Mouse (Mus musculus): ENCODE results near the gene Sorcs2.

Sorcs2 gene

GRCm38 (mm10) chr5:36113696-36114095, 284.2 kb downstream of the Sorcs2 start:
- no peak for DNase-seq

GRCm38 (mm10) chr5:36112696-36113095, 285.2 kb downstream of the Sorcs2 start:
- DNase-seq: no peak

- no peak for DNase-seq
These were observed 286.4 kb downstream of the Sorcs2 start for GRCm38 (mm10) chr5:36111516-36111915.

GRCm38 (mm10) chr5:36108339-36108887, 289.5 kb downstream of the Sorcs2 start:
- no peak for DNase-seq

- no peak for DNase-seq
These were observed 294.5 kb downstream of the Sorcs2 start for GRCm38 (mm10) chr5:36103483-36103882.

GRCm38 (mm10) chr5:36101129-36101528, 296.8 kb downstream of the Sorcs2 start:
- DNase-seq: peak; percentile 36

- no peak for DNase-seq
These were observed 297.5 kb downstream of the Sorcs2 start for GRCm38 (mm10) chr5:36100488-36100887.

GRCm38 (mm10) chr5:36099662-36100061, 298.3 kb downstream of the Sorcs2 start:
- DNase-seq: peak; percentile 82

- DNase-seq: no peak
These were observed 301.9 kb downstream of the Sorcs2 start for GRCm38 (mm10) chr5:36096046-36096445.

GRCm38 (mm10) chr5:36090036-36090435, 307.9 kb downstream of the Sorcs2 start:
- DNase-seq: peak; percentile 39

GRCm38 (mm10) chr5:36089243-36089642, 308.7 kb downstream of the Sorcs2 start:
- DNase-seq: peak; percentile 25

- DNase-seq: no peak
These were observed 311.0 kb downstream of the Sorcs2 start for GRCm38 (mm10) chr5:36086931-36087330.

GRCm38 (mm10) chr5:36085621-36086020, 312.3 kb downstream of the Sorcs2 start:
- DNase-seq: no peak

- peak; percentile 74 for DNase-seq
These were observed 313.9 kb downstream of the Sorcs2 start for GRCm38 (mm10) chr5:36083869-36084565.

GRCm38 (mm10) chr5:36081021-36081420, 316.9 kb downstream of the Sorcs2 start:
- DNase-seq: no peak

- peak; percentile 69 for DNase-seq
These were observed 322.5 kb downstream of the Sorcs2 start for GRCm38 (mm10) chr5:36075172-36076074.

GRCm38 (mm10) chr5:36069503-36070360, 328.2 kb downstream of the Sorcs2 start:
- DNase-seq: no peak

- no peak for DNase-seq
These were observed 330.2 kb downstream of the Sorcs2 start for GRCm38 (mm10) chr5:36067651-36068181.

GRCm38 (mm10) chr5:36057804-36058322, 340.1 kb downstream of the Sorcs2 start:
- DNase-seq: no peak

- DNase-seq: no peak
These were observed 341.0 kb downstream of the Sorcs2 start for GRCm38 (mm10) chr5:36056921-36057320.

- no peak for DNase-seq
These were observed 342.1 kb downstream of the Sorcs2 start for GRCm38 (mm10) chr5:36055876-36056275.

GRCm38 (mm10) chr5:36054498-36054897, 343.4 kb downstream of the Sorcs2 start:
- DNase-seq: no peak

Measured in kidney, adult 9 months (tissue).